29 mouse cellular contexts compared by ENCODE assay signal in genomic region chr13:41437390-41437789, GRCm38 (mm10). TPM values are rescaled to one million over a fixed set of nuclear protein-coding genes. Genes with fewer than 3 reads are reported as not detected.
DNase-seq lines count a peak whose midpoint lies in the region; ATAC-seq and TF ChIP-seq lines count a peak whose summit lies in the region.
"Had no signal": no experiment of that assay in that cellular context is flagged by ENCODE, and none has a peak within 500 bp of the region (broad histone marks: within the 10 kb centered on the region; RNA-seq: fewer than 3 reads in every experiment).

No protein-coding gene starts in this region.

- TF ChIP-seq CTCF in heart, adult 2 months (IDR thresholded peaks at IDR 0.05) = no peak
- TF ChIP-seq CTCF in lung, postnatal 0 days (IDR thresholded peaks at IDR 0.05) = no peak
- TF ChIP-seq CTCF in thymus, adult 2 months (IDR thresholded peaks at IDR 0.05; ENCODE audit: borderline replicate concordance, control insufficient read depth, extremely low read depth, insufficient read depth, low read length, poor library complexity) = no peak

- H3K9me3 ChIP-seq in lung, postnatal 0 days (ENCODE audit: low read length) = no peaks in the 10 kb centered on the region
- H3K9me3 ChIP-seq: embryonic facial prominence, embryonic 13.5 days; hindbrain, embryonic 15.5 days; limb, embryonic 10.5 days; limb, embryonic 15.5 days; liver, embryonic 13.5 days; midbrain, embryonic 10.5 days; midbrain, embryonic 15.5 days; neural tube, embryonic 13.5 days had no signal

- no peak for TF ChIP-seq POLR2A in heart, adult 2 months (IDR thresholded peaks at IDR 0.05; ENCODE audit: insufficient read depth, low read depth, low read length)
- TF ChIP-seq POLR2A in thymus, adult 2 months (IDR thresholded peaks at IDR 0.05; ENCODE audit: control insufficient read depth, extremely low read depth, insufficient read depth, low read length, poor library complexity) = no peak

- H3K79me2 ChIP-seq in heart, adult 2 months (replicated peaks; ENCODE audit: control insufficient read depth, insufficient read depth, low read length) = no peaks in the 10 kb centered on the region

- H3K27ac ChIP-seq in heart, adult 2 months = peak overlapping the region; percentile 4; the same call in 1 of the 2 replicates
- H3K27ac ChIP-seq in lung, postnatal 0 days (ENCODE audit: low read length) = no peak overlapping the region
- H3K27ac ChIP-seq in thymus, adult 2 months (ENCODE audit: control insufficient read depth, insufficient read depth, low read length) = no peak overlapping the region
- H3K27ac ChIP-seq: embryonic facial prominence, embryonic 13.5 days; hindbrain, embryonic 15.5 days; limb, embryonic 10.5 days; limb, embryonic 15.5 days; liver, embryonic 13.5 days; macrophage; midbrain, embryonic 10.5 days; midbrain, embryonic 15.5 days; neural tube, embryonic 13.5 days had no signal

- peak; percentile 34; the same call in 1 of the 2 replicates for ATAC-seq in lung, postnatal 0 days
- peak; percentile 65 for ATAC-seq in megakaryocyte, adult 5-6 weeks (ENCODE audit: poor library complexity, severe bottlenecking)
- ATAC-seq: forebrain, embryonic 16.5 days; inflammation-experienced regulatory T-cells, adult 6 months; midbrain, embryonic 15.5 days had no signal

- no peak overlapping the region for H3K9ac ChIP-seq in heart, adult 2 months (ENCODE audit: low read depth, low read length)
- no peak overlapping the region for H3K9ac ChIP-seq in lung, postnatal 0 days (replicated peaks; ENCODE audit: low read depth)
- H3K9ac ChIP-seq: embryonic facial prominence, embryonic 13.5 days; hindbrain, embryonic 15.5 days; limb, embryonic 15.5 days; liver, embryonic 13.5 days; midbrain, embryonic 15.5 days; neural tube, embryonic 13.5 days had no signal

- WGBS in heart, adult 2 months = 85% methylated on average over 2 of the region's 2 CpGs
- 65% methylated on average over 2 of the region's 2 CpGs for WGBS in lung, postnatal 0 days
- 100% methylated on average over 2 of the region's 2 CpGs for WGBS in thymus, adult 2 months

- no peaks in the 10 kb centered on the region; the same call in none of the 2 replicates for H3K4me1 ChIP-seq in heart, adult 2 months (ENCODE audit: control insufficient read depth, insufficient read depth, low read length)
- 0 out of 2 replicates have a peak, but pooled peaks cover 6% of the 10 kb centered on the region for H3K4me1 ChIP-seq in lung, postnatal 0 days (ENCODE audit: insufficient read depth, low read depth, low read length)
- no peaks in the 10 kb centered on the region for H3K4me1 ChIP-seq in thymus, adult 2 months (replicated peaks; ENCODE audit: control insufficient read depth, insufficient read depth, low read length)
- H3K4me1 ChIP-seq: embryonic facial prominence, embryonic 13.5 days; hindbrain, embryonic 15.5 days; limb, embryonic 15.5 days; liver, embryonic 13.5 days; midbrain, embryonic 15.5 days had no signal

- no peaks in the 10 kb centered on the region for H3K27me3 ChIP-seq in heart, adult 2 months (ENCODE audit: control insufficient read depth, insufficient read depth, low read length)
- no peaks in the 10 kb centered on the region for H3K27me3 ChIP-seq in lung, postnatal 0 days (replicated peaks; ENCODE audit: insufficient read depth, low read length)
- H3K27me3 ChIP-seq in thymus, adult 2 months (ENCODE audit: control insufficient read depth, insufficient read depth, low read length) = no peaks in the 10 kb centered on the region
- H3K27me3 ChIP-seq: CH12.LX; embryonic facial prominence, embryonic 13.5 days; hindbrain, embryonic 15.5 days; limb, embryonic 15.5 days; liver, embryonic 13.5 days; midbrain, embryonic 15.5 days; neural tube, embryonic 13.5 days had no signal

- intact Hi-C loops in heart, adult 2 months (cut with DNase I) = no loop called here

- peak in 1 of 2 experiments; percentile 46 for DNase-seq in heart, adult 2 months
- DNase-seq in heart, adult 9 months (ENCODE audit: low spot score in 2 of 2) = no peak
- DNase-seq in adipocyte (ENCODE audit: low spot score) = peak; percentile 87
- peak; percentile 46 for DNase-seq in lung, postnatal 0 days (ENCODE audit: low spot score)
- no peak for DNase-seq in adrenal gland, postnatal 4 days (ENCODE audit: low spot score in 2 of 2)
- DNase-seq in thymus, adult 2 months = no peak
- DNase-seq in heart, adult 8-10 months (ENCODE audit: low spot score) = no peak
- DNase-seq: adrenal gland, postnatal 14 days; cerebellum, adult 11-12 months; cerebellum, adult 9-11 months; kidney, adult 11 months; kidney, postnatal 14 days; layer of hippocampus, adult 9-11 months; liver, embryonic 13.5 days; right cerebral cortex, postnatal 4 days had no signal

- no peak for TF ChIP-seq EP300 in heart, adult 2 months (IDR thresholded peaks at IDR 0.05; ENCODE audit: insufficient read depth, low read depth, low read length)
- TF ChIP-seq EP300 in lung, postnatal 0 days (IDR thresholded peaks at IDR 0.05) = no peak

- H3K36me3 ChIP-seq in heart, adult 2 months (ENCODE audit: control insufficient read depth, insufficient read depth, low read length) = no peaks in the 10 kb centered on the region
- H3K36me3 ChIP-seq in lung, postnatal 0 days (ENCODE audit: insufficient read depth, low read length) = no peaks in the 10 kb centered on the region
- H3K36me3 ChIP-seq in thymus, adult 2 months (ENCODE audit: control insufficient read depth, insufficient read depth, low read length) = peaks cover 3% of the 10 kb centered on the region; the same call in 1 of the 2 replicates
- H3K36me3 ChIP-seq: embryonic facial prominence, embryonic 13.5 days; hindbrain, embryonic 15.5 days; limb, embryonic 10.5 days; limb, embryonic 15.5 days; liver, embryonic 13.5 days; midbrain, embryonic 10.5 days; midbrain, embryonic 15.5 days; neural tube, embryonic 13.5 days had no signal

- no peak overlapping the region for H3K4me2 ChIP-seq in lung, postnatal 0 days (replicated peaks; ENCODE audit: low read depth, low read length)
- H3K4me2 ChIP-seq: embryonic facial prominence, embryonic 13.5 days; heart, embryonic 11.5 days; hindbrain, embryonic 15.5 days; limb, embryonic 15.5 days; liver, embryonic 13.5 days; midbrain, embryonic 15.5 days; neural tube, embryonic 13.5 days had no signal

- H3K4me3 ChIP-seq in heart, adult 2 months = no peak overlapping the region
- no peak overlapping the region for H3K4me3 ChIP-seq in lung, postnatal 0 days (ENCODE audit: low read depth, low read length)
- no peak overlapping the region for H3K4me3 ChIP-seq in thymus, adult 2 months (ENCODE audit: control insufficient read depth, insufficient read depth, low read length)
- H3K4me3 ChIP-seq: embryonic facial prominence, embryonic 13.5 days; erythroblast, embryonic 14.5 days; hindbrain, embryonic 15.5 days; limb, embryonic 10.5 days; limb, embryonic 15.5 days; liver, embryonic 13.5 days; midbrain, embryonic 10.5 days; midbrain, embryonic 15.5 days; neural tube, embryonic 13.5 days had no signal

RNA-seq across cellular contexts. Expression of gene Nedd9, which starts 49.8 kb away (rescaled TPM):
- total RNA-seq in heart, adult 2 months (2021) = 10 to 100 TPM; 26.7 to 28.9 TPM
- 15.2 and 24.7 TPM in 2 replicates for polyA plus RNA-seq in heart, adult 2 months (2012; rRNA removed)
- 79.1 and 79.3 TPM in 2 replicates for polyA plus RNA-seq in lung, postnatal 0 days (2015; fragmentation: Nextera tagmentation; extraction: Ambion mirVana)
- total RNA-seq in megakaryocyte, adult 5-6 weeks (2015) = 50.6 and 64.3 TPM in 2 replicates
- total RNA-seq in megakaryocyte, adult 5-6 weeks (2017) = 74.0 and 85.5 TPM in 2 replicates
- 10 to 100 TPM; 31.6 to 37.2 TPM for total RNA-seq in adrenal gland, postnatal 4 days (2021)
- 39.4 and 41.0 TPM in 2 replicates for polyA plus RNA-seq in thymus, adult 2 months (2012; rRNA removed)
- total RNA-seq in heart, adult 8-10 months (2022) = 10 to 100 TPM; 12.4 to 24.6 (median 17.0) TPM
- polyA plus RNA-seq: erythroblast, embryonic 14.5 days had no signal

Comparison
In these comparisons a context has a peak if more than half of its experiments do, and no peak if none do; other contexts are left out.
1. DNase-seq: peak in adipocyte (single experiment) and lung, postnatal 0 days (single experiment); none in heart, adult 9 months (0 of 2), adrenal gland, postnatal 4 days (0 of 2), thymus, adult 2 months (single experiment) and heart, adult 8-10 months (single experiment).